Mouse (Mus musculus) liver, embryonic 11.5 days (tissue): ENCODE data around the gene Armh3. TPM values are rescaled to one million over a fixed set of nuclear protein-coding genes. Genes with fewer than 3 reads are reported as not detected.

Experiments used
- ATAC-seq: fragments of 200-750 bp; cut with Nextera tagmentation; replicated peaks from 2 replicates; pipeline ENCODE4 v1.8.0; 2017; ENCODE audit warnings: moderate number of reproducible peaks, mild to moderate bottlenecking, moderate TSS enrichment, moderate library complexity; ENCODE audit not compliant: low FRiP score
- DNase-seq: peaks from one replicate; pipeline ENCODE4 v3.0.0-alpha.2; 2017; ENCODE audit warnings: low spot score
- H3K27ac ChIP-seq: fragments of 300-500 bp; sonication (generic); 2 replicates; pipeline ENCODE4 v1.5.1; 2014; ENCODE audit warnings: mild to moderate bottlenecking, low read depth, low read length, control low read depth
- H3K27me3 ChIP-seq: fragments of 300-500 bp; sonication (generic); replicated peaks from 2 replicates; pipeline ENCODE4 v1.6.1; 2014; ENCODE audit warnings: low read length, mixed read lengths; ENCODE audit not compliant: control insufficient read depth, insufficient read depth
- H3K36me3 ChIP-seq: fragments of 300-500 bp; sonication (generic); 2 replicates; pipeline ENCODE4 v1.6.1; 2014; ENCODE audit warnings: mild to moderate bottlenecking, low read length, moderate library complexity, mixed read lengths; ENCODE audit not compliant: control insufficient read depth, insufficient read depth
- H3K4me1 ChIP-seq: fragments of 300-500 bp; sonication (generic); replicated peaks from 2 replicates; pipeline ENCODE4 v1.6.1; 2014; ENCODE audit warnings: low read length, mixed read lengths; ENCODE audit not compliant: control insufficient read depth, insufficient read depth
- H3K4me2 ChIP-seq: fragments of 300-500 bp; sonication (generic); 2 replicates; pipeline ENCODE4 v1.6.1; 2014; ENCODE audit warnings: mild to moderate bottlenecking, control low read depth, moderate library complexity
- H3K4me3 ChIP-seq: fragments of 300-500 bp; sonication (generic); 2 replicates; pipeline ENCODE4 v1.5.1; 2014; ENCODE audit warnings: low read depth, low read length, control low read depth
- H3K9ac ChIP-seq: fragments of 300-500 bp; sonication (generic); 2 replicates; pipeline ENCODE4 v1.6.1; 2014; ENCODE audit warnings: low read depth, low read length, control low read depth
- H3K9me3 ChIP-seq: fragments of 300-500 bp; sonication (generic); 2 replicates; pipeline ENCODE4 v1.6.1; 2016; ENCODE audit warnings: low read length, inconsistent platforms, mixed read lengths; ENCODE audit not compliant: control insufficient read depth
- WGBS: fragments of 180-500 bp; shearing (Covaris S2); extraction: QIAGEN DNeasy Blood & Tissue Kit; methylation state at CpG from one replicate; pipeline ENCODE4 v1.1.7; 2014; 5-methylcytosine and 5-hydroxymethylcytosine counted together
- polyA plus RNA-seq: library from polyadenylated mRNA; unstranded; fragments of >200 nt; fragmentation: Nextera tagmentation; extraction: Ambion mirVana; gene quantifications from 2 replicates; pipeline ENCODE4 v1.2.1, GENCODE M21; 2014

The Armh3 gene
- polyA plus RNA-seq, 1 experiment from 2014 or later, result 9.2 TPM

DNA sequence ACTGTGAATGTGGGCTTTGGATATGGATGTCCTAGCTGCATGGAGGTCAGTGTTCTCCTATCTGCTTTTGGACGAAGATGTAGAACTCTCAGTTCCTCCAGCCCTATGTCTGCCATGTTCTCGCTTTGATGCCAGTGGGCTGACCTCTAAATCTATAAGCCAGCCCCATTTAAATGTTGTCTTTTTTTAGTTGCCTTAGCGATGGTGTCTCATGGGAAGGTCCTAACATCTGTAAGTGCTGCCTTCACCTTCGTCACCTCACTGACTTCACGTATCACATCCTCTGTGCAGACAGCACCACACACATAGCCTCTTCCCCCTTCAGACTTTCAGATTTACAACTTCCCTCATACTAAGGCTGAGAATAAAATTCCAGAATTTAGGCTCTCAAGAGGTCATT, 97.5 kb downstream of the Armh3 start:
- ATAC-seq (no peak), DNase-seq (no peak)
- H3K27me3 ChIP-seq, result no peaks in the 10 kb centered on the region
- no peak overlapping the region for H3K9ac ChIP-seq
- H3K27ac ChIP-seq, result no peak overlapping the region
- no peak overlapping the region for H3K4me2 ChIP-seq
- 92% methylated on average over 5 of the region's 5 CpGs for WGBS
- no peaks in the 10 kb centered on the region for H3K36me3 ChIP-seq
- no peaks in the 10 kb centered on the region for H3K9me3 ChIP-seq
- no peak overlapping the region for H3K4me3 ChIP-seq
- no peaks in the 10 kb centered on the region for H3K4me1 ChIP-seq

DNA sequence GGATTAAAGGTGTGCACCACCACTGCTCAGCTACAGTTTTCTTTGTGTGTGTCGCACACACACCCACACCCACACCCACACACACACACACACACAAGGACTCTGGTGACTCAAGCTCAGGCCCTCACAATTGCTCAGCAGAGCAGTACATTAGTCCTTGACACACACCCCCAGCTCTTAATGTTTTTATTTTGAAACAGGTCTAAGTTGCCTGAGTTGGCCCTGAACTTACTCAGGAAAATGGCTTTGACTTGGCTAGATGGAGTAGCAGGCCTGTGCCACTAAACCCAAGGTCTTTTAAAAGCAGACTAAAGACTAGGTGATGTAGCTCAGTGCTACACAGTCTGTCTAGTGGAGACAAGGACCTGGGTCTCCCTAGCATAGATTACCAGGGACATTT, 102.6 kb downstream of the Armh3 start:
- ATAC-seq, result no peak
- no peaks in the 10 kb centered on the region for H3K36me3 ChIP-seq
- H3K4me2 ChIP-seq, result no peak overlapping the region
- H3K9me3 ChIP-seq, result no peaks in the 10 kb centered on the region
- H3K4me3 ChIP-seq, result no peak overlapping the region
- H3K4me1 ChIP-seq, result no peaks in the 10 kb centered on the region
- 93% methylated on average over 1 of the region's 1 CpGs for WGBS
- H3K27ac ChIP-seq, result no peak overlapping the region
- no peak for DNase-seq
- no peaks in the 10 kb centered on the region for H3K27me3 ChIP-seq
- no peak overlapping the region for H3K9ac ChIP-seq

DNA sequence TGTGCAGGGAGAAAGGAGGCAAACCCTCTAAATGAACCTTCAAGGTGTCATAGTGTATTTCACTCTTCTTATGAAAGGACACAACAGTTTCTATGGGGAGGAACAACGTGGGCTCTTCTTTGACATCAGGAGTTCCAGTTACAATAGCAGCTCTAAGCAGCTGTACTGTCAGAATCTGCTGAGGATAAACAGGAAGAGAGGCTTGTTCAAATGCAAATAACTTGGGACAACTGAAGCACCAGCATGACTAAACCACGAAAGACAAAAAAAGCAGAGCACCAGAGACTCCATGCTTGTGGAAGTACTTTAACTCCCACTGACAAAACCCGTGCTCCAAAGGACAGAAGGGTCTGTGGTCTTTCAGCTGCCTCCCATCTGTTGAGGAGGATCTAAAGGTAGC, 116.2 kb downstream of the Armh3 start:
- 58% methylated on average over 3 of the region's 3 CpGs for WGBS
- H3K36me3 ChIP-seq, result no peaks in the 10 kb centered on the region
- DNase-seq (no peak), ATAC-seq (no peak)
- H3K27me3 ChIP-seq, result no peaks in the 10 kb centered on the region
- H3K4me3 ChIP-seq, result no peak overlapping the region
- no peaks in the 10 kb centered on the region for H3K9me3 ChIP-seq
- H3K4me1 ChIP-seq, result no peaks in the 10 kb centered on the region
- H3K4me2 ChIP-seq, result no peak overlapping the region
- H3K27ac ChIP-seq, result no peak overlapping the region
- H3K9ac ChIP-seq, result no peak overlapping the region

DNA sequence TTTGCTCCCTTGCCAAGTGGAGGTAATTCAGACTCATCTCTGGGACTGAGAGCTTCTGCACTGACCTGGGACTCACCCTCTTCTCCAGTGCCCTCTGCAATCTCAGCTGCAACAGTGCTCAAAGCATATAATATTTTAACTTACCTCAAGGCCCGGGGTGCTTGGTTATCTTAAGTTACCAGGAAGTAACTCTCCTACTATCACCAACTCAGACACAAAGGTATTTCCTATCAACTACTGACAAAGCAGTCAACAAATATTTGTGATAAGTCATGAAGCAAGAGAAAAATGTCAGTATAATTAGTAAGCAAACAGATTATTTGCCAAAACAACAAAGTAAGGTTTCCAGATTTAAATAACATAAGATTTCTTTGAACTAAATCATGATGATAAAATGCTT, 125.0 kb downstream of the Armh3 start:
- no peak for ATAC-seq

DNA sequence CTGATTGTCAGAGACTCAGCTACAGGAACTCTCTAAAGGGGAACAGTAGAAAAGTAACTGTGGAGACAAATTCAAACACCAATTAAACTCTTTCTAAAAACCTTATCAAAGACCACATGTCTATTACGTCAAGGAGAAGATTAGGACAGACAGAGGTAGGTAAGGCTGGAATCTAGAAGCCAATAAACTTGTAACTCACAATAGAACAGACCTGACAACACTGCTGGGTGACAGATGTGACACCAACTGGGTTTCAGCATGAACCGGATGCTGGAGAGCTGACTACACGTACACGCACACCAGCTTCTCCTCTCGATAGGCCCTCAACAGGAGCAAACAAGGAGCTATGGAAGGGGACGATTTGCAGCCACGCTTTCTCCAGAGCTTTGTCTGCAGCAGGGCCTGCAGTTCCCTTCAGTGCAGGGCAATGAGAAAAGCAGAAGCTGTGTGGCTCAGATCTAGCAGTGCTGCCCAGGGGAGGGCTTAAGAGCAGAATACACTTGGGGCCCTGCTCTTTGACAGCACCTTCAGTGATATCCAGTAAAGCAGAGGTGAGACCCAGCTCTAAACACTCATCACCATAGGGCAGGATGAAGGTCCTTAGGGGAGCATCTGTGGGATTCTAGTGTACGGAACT, 142.9 kb downstream of the Armh3 start:
- Histone ChIP-seq H3K36me3 (no peaks in the 10 kb centered on the region), H3K9me3 (no peaks in the 10 kb centered on the region), H3K9ac (no peak overlapping the region), H3K27ac (no peak overlapping the region), H3K4me3 (no peak overlapping the region), H3K4me2 (no peak overlapping the region), H3K4me1 (no peaks in the 10 kb centered on the region), H3K27me3 (no peaks in the 10 kb centered on the region)
- no peak for ATAC-seq
- WGBS, result 65% methylated on average over 8 of the region's 8 CpGs
- no peak for DNase-seq

More for the DNA sequence above, 125.0 kb downstream of the Armh3 start:
- Histone ChIP-seq H3K9me3 (no peaks in the 10 kb centered on the region), H3K36me3 (no peaks in the 10 kb centered on the region), H3K4me2 (no peak overlapping the region), H3K9ac (no peak overlapping the region), H3K27me3 (no peaks in the 10 kb centered on the region), H3K27ac (no peak overlapping the region), H3K4me1 (no peaks in the 10 kb centered on the region), H3K4me3 (no peak overlapping the region)
- 25% methylated on average over 1 of the region's 1 CpGs for WGBS
- DNase-seq, result no peak

DNA sequence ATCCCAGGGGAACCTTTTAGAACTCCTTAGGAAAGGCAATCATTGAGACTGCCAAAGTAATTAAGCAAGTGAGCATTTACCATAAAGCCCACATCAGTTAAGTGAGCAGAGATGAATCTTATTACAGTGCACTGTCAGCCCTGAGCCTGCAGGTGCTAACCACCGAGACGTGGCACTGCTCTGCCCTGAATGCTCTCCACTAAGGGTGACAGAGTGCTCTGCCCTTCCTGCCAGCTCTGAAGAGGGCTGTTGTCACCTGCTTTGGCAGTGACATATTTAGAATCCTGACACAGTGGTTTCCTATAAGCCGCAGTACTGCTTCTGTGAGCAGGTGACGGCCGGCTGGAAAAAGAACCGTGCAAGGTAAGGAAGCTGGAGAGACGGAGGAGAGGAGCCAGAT, 143.8 kb downstream of the Armh3 start:
- Histone ChIP-seq H3K9ac (no peak overlapping the region), H3K4me2 (no peak overlapping the region), H3K27ac (no peak overlapping the region), H3K9me3 (no peaks in the 10 kb centered on the region), H3K4me1 (no peaks in the 10 kb centered on the region), H3K27me3 (no peaks in the 10 kb centered on the region), H3K36me3 (no peaks in the 10 kb centered on the region), H3K4me3 (no peak overlapping the region)
- WGBS, result 87% methylated on average over 7 of the region's 7 CpGs
- no peak for DNase-seq
- ATAC-seq, result no peak

DNA sequence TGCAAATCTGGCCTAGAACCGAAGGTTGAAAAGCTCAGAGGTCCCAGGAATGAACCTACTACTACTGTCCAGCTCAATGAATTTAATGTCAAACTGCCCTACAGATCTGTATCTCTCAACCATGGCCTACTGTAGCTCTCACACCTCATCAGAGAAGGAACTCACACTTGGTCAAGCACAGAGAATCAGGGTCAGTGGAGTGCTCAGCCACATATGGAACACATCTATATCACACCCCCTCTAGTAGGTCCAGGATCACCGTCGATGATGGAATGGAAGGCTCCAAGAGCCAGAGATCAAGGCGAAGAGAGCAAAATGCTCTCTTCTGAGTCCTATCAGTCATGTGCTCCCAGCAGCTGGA, 150.6 kb downstream of the Armh3 start:
- H3K4me2 ChIP-seq, result no peak overlapping the region
- DNase-seq (no peak), ATAC-seq (no peak)
- peaks cover 4% of the 10 kb centered on the region; the same call in 1 of the 2 replicates for H3K4me1 ChIP-seq
- H3K36me3 ChIP-seq, result no peaks in the 10 kb centered on the region
- WGBS, result 91% methylated on average over 4 of the region's 4 CpGs
- H3K27ac ChIP-seq, result no peak overlapping the region
- no peak overlapping the region for H3K9ac ChIP-seq
- no peaks in the 10 kb centered on the region for H3K27me3 ChIP-seq
- H3K9me3 ChIP-seq, result no peaks in the 10 kb centered on the region
- H3K4me3 ChIP-seq, result no peak overlapping the region

DNA sequence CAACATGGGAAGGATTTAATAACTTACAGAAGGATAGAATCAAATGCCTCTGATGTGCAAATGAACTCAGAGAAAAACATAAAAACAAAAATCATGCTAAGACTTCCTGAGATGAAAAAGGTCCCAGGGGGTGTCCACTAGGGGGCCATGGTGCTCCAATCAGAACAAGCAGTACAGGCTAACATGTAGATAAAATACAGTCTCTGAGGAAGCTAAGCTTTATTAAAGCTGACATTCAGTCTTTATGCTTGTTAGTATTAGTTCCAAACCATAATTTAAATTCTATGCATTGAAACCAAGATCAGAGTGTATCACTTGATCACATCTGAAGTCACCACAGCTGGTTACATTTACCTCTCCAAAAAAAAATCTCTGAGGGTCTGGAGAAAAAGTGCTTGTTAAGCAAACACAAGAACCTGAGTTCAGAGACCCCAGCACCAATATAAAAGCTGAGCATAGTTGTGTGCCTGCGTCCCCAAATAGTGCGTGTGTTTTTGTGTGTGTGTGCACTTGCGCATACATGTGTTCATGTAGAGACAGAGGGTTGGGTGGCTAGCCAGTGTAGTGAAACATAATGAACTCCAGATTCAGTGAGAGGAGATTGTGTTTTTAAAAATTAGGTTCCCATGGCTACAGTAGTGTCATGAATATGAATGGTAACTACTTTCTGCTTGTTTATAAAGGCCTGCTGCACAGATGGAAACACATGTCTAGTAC, 151.1 kb downstream of the Armh3 start:
- ATAC-seq, result no peak
- no peaks in the 10 kb centered on the region for H3K36me3 ChIP-seq
- no peaks in the 10 kb centered on the region for H3K27me3 ChIP-seq
- 94% methylated on average over 3 of the region's 3 CpGs for WGBS
- no peak overlapping the region for H3K4me2 ChIP-seq
- peaks cover 4% of the 10 kb centered on the region; the same call in 1 of the 2 replicates for H3K4me1 ChIP-seq
- H3K9ac ChIP-seq, result no peak overlapping the region
- H3K27ac ChIP-seq, result no peak overlapping the region
- no peak overlapping the region for H3K4me3 ChIP-seq
- DNase-seq, result no peak
- H3K9me3 ChIP-seq, result no peaks in the 10 kb centered on the region

DNA sequence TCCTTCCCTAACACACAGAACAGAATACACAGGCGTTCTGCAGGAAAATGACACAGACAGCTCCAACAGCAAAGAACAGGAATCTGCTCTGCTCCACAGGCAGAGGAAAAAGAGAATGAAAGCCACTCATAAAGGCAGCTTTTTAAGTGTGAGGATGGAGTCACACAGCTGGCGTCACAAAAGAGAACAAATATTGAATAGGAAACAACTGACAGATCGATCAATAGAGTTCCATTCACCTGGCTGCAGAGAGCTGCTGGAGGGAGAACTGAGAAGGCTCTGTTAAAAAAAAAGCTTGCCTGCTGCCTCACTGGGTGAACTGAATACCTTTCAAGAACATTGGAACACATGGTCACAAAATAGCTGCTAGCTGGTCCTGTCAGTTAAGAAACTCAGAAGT, 154.1 kb downstream of the Armh3 start:
- Histone ChIP-seq H3K4me3 (no peak overlapping the region), H3K27ac (no peak overlapping the region), H3K4me1 (peaks cover 4% of the 10 kb centered on the region; the same call in 1 of the 2 replicates), H3K9me3 (no peaks in the 10 kb centered on the region), H3K36me3 (no peaks in the 10 kb centered on the region), H3K27me3 (no peaks in the 10 kb centered on the region), H3K9ac (no peak overlapping the region), H3K4me2 (0 out of 2 replicates have a peak overlapping the region, but pooled peaks have one; percentile 5)
- WGBS, result 68% methylated on average over 3 of the region's 3 CpGs
- DNase-seq (no peak), ATAC-seq (no peak)
